Mouse (Mus musculus) embryonic facial prominence, embryonic 11.5 days (tissue): ENCODE measurements around the gene Xk. TPM values are rescaled to one million over a fixed set of nuclear protein-coding genes. Genes with fewer than 3 reads are reported as not detected.
"Not testable (repeated sequence)": the region's sequence is repeated elsewhere in the genome, so short reads cannot be mapped to it uniquely, and the experiment has no call there.

ENCODE experiments used
- ATAC-seq: fragments of 200-750 bp; cut with Nextera tagmentation; replicated peaks from 2 replicates; pipeline ENCODE4 v1.8.0; 2017; ENCODE audit warnings: low read depth; ENCODE audit not compliant: insufficient number of reproducible peaks, low FRiP score, low TSS enrichment
- DNase-seq: peaks from one replicate; pipeline ENCODE4 v3.0.0-alpha.2; 2015; ENCODE audit warnings: low spot score
- H3K27ac ChIP-seq: fragments of 300-500 bp; sonication (generic); replicated peaks from 2 replicates; pipeline ENCODE4 v1.5.1; 2014; ENCODE audit warnings: mild to moderate bottlenecking, low read depth, low read length, control low read depth
- H3K27me3 ChIP-seq: fragments of 300-500 bp; sonication (generic); 2 replicates; pipeline ENCODE4 v1.6.1; 2014; ENCODE audit warnings: mild to moderate bottlenecking, low read length, moderate library complexity, mixed read lengths; ENCODE audit not compliant: control insufficient read depth, insufficient read depth
- H3K36me3 ChIP-seq: fragments of 300-500 bp; sonication (generic); replicated peaks from 2 replicates; pipeline ENCODE4 v1.6.1; 2014; ENCODE audit warnings: low read depth, mild to moderate bottlenecking, low read length, moderate library complexity, mixed read lengths; ENCODE audit not compliant: control insufficient read depth, insufficient read depth
- H3K4me1 ChIP-seq: fragments of 300-500 bp; sonication (generic); 2 replicates; pipeline ENCODE4 v1.6.1; 2014; ENCODE audit warnings: low read length, mixed read lengths; ENCODE audit not compliant: control insufficient read depth, insufficient read depth
- H3K4me2 ChIP-seq: fragments of 300-500 bp; sonication (generic); 2 replicates; pipeline ENCODE4 v1.6.1; 2014; ENCODE audit warnings: low read depth, mild to moderate bottlenecking, control low read depth, low read length, moderate library complexity
- H3K4me3 ChIP-seq: fragments of 300-500 bp; sonication (generic); 2 replicates; pipeline ENCODE4 v1.5.1; 2014; ENCODE audit warnings: low read depth, low read length, control low read depth
- H3K9ac ChIP-seq: fragments of 300-500 bp; sonication (generic); replicated peaks from 2 replicates; pipeline ENCODE4 v1.6.1; 2014; ENCODE audit warnings: mild to moderate bottlenecking, control low read depth, low read length
- H3K9me3 ChIP-seq: fragments of 300-500 bp; sonication (generic); replicated peaks from 2 replicates; pipeline ENCODE4 v1.6.1; 2016; ENCODE audit warnings: mild to moderate bottlenecking, low read length, inconsistent platforms, mixed read lengths; ENCODE audit not compliant: control insufficient read depth
- WGBS: fragments of 180-500 bp; shearing (Covaris S2); extraction: QIAGEN DNeasy Blood & Tissue Kit; methylation state at CpG from one replicate; pipeline ENCODE4 v1.1.7; 2014; 5-methylcytosine and 5-hydroxymethylcytosine counted together
- polyA plus RNA-seq: library from polyadenylated mRNA; unstranded; fragments of >200 nt; fragmentation: Nextera tagmentation; extraction: Ambion mirVana; gene quantifications from 2 replicates; pipeline ENCODE4 v1.2.1, GENCODE M21; 2014

The Xk gene
- polyA plus RNA-seq, 1 experiment from 2014 or later: 2.9 TPM

GRCm38 (mm10) chrX:9283464-9283863 is 10.9 kb downstream of the Xk start, which contains the start of gene H2al1m:
Gene H2al1m (plus strand): TSS chrX:9283764.
- WGBS: no CpG with 5 or more reads among the region's 1 CpGs
- not testable (repeated sequence) for H3K27me3 ChIP-seq, ATAC-seq

GRCm38 (mm10) chrX:9293140-9293829 is 20.7 kb downstream of the Xk start:
- H3K27ac ChIP-seq, ATAC-seq, H3K4me1 ChIP-seq, H3K36me3 ChIP-seq, H3K9ac ChIP-seq, H3K4me3 ChIP-seq, DNase-seq, H3K9me3 ChIP-seq, H3K27me3 ChIP-seq, H3K4me2 ChIP-seq: not testable (repeated sequence)
- 83% methylated on average over 3 of the region's 4 CpGs for WGBS

More at GRCm38 (mm10) chrX:9283464-9283863, 10.9 kb downstream of the Xk start, which contains the start of gene H2al1m:
- not testable (repeated sequence) for H3K9me3 ChIP-seq, H3K4me1 ChIP-seq, H3K4me2 ChIP-seq, H3K36me3 ChIP-seq, DNase-seq, H3K9ac ChIP-seq, H3K4me3 ChIP-seq, H3K27ac ChIP-seq

GRCm38 (mm10) chrX:9298413-9298864 is 25.9 kb downstream of the Xk start:
- ATAC-seq: no peak
- H3K4me1 ChIP-seq: no peaks in the 10 kb centered on the region
- DNase-seq: no peak
- H3K9ac ChIP-seq: no peak overlapping the region
- no peak overlapping the region for H3K4me2 ChIP-seq
- 93% methylated on average over 5 of the region's 5 CpGs for WGBS
- no peaks in the 10 kb centered on the region for H3K36me3 ChIP-seq
- H3K9me3 ChIP-seq: no peaks in the 10 kb centered on the region
- no peaks in the 10 kb centered on the region for H3K27me3 ChIP-seq
- H3K27ac ChIP-seq: no peak overlapping the region
- no peak overlapping the region for H3K4me3 ChIP-seq

- Histone ChIP-seq H3K9ac (no peak overlapping the region), H3K4me3 (no peak overlapping the region), H3K36me3 (no peaks in the 10 kb centered on the region), H3K4me2 (no peak overlapping the region), H3K27ac (no peak overlapping the region), H3K4me1 (no peaks in the 10 kb centered on the region), H3K9me3 (no peaks in the 10 kb centered on the region), H3K27me3 (no peaks in the 10 kb centered on the region)
- 83% methylated on average over 5 of the region's 5 CpGs for WGBS
- DNase-seq (no peak), ATAC-seq (no peak)
These were observed 30.2 kb downstream of the Xk start for GRCm38 (mm10) chrX:9302791-9303190.

GRCm38 (mm10) chrX:9303455-9303854 is 30.9 kb downstream of the Xk start:
- WGBS: 77% methylated on average over 1 of the region's 1 CpGs
- DNase-seq: no peak
- no peaks in the 10 kb centered on the region for H3K36me3 ChIP-seq

GRCm38 (mm10) chrX:9316457-9316856 is 43.9 kb downstream of the Xk start:
- not testable (repeated sequence) for H3K4me1 ChIP-seq, H3K27me3 ChIP-seq, H3K4me3 ChIP-seq, H3K36me3 ChIP-seq, ATAC-seq, H3K27ac ChIP-seq, DNase-seq, H3K9ac ChIP-seq, H3K4me2 ChIP-seq, H3K9me3 ChIP-seq

More at GRCm38 (mm10) chrX:9303455-9303854, 30.9 kb downstream of the Xk start:
- ATAC-seq: no peak
- no peaks in the 10 kb centered on the region for H3K27me3 ChIP-seq
- H3K4me2 ChIP-seq: no peak overlapping the region
- no peak overlapping the region for H3K27ac ChIP-seq
- no peak overlapping the region for H3K4me3 ChIP-seq
- H3K9ac ChIP-seq: no peak overlapping the region
- no peaks in the 10 kb centered on the region for H3K4me1 ChIP-seq
- no peaks in the 10 kb centered on the region for H3K9me3 ChIP-seq

GRCm38 (mm10) chrX:9327954-9328353 is 55.4 kb downstream of the Xk start:
- not testable (repeated sequence) for H3K27me3 ChIP-seq, H3K36me3 ChIP-seq, H3K4me1 ChIP-seq, H3K9ac ChIP-seq, ATAC-seq, H3K4me3 ChIP-seq, DNase-seq, H3K4me2 ChIP-seq, H3K9me3 ChIP-seq, H3K27ac ChIP-seq
- WGBS: 88% methylated on average over 25 of the region's 26 CpGs

- not testable (repeated sequence) for DNase-seq, H3K4me3 ChIP-seq, H3K36me3 ChIP-seq, H3K27me3 ChIP-seq, ATAC-seq, H3K4me2 ChIP-seq, H3K27ac ChIP-seq, H3K9ac ChIP-seq, H3K9me3 ChIP-seq, H3K4me1 ChIP-seq
- WGBS: 86% methylated on average over 12 of the region's 12 CpGs
These were observed 59.9 kb downstream of the Xk start for GRCm38 (mm10) chrX:9332366-9332962.
